ENCODE assay signal across 7 mouse cellular contexts in the genomic region with DNA sequence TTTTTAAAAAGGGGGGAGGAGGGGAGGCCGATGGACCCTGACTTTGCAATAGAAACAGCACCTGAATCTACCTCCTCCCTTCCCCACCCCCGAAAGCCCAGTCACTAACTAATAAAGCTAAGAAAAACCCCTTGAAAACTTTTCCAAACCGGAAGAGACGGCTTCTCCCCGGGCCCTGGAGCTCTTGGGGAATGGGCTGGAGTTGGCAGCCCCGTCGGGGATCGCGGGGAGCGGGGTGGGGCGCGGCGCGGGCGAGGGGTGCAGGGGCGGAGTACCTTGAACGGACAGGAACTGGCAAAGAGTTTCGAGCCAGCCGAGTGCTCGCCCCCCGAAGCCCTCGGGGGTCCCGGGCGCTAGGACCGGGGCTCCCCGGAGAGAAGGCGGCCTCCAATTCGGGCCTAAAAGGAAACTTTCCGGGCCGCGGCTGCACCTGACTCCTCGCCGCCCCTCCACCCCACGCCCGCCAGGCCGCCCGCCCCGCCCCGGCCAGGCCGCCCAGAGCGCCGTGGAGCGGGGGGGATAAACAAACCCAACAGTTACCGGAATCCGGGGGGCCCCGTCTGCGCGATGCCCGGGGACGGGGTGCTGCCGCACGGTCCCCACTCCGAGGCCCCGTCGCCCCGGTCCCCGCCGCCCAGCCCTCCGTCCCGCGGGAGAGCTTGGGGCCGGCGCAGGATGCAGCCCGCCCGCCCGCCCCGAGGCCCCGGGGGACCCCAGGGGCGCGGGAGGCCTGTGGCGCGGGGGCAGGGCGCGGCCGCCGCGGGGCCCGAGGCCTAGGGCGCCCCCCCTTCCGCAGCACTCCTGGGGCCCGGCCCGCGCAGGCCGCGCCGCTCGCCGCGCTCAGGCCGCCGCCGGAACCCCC. TPM values are rescaled to one million over a fixed set of nuclear protein-coding genes. Genes with fewer than 3 reads are reported as not detected.
DNase-seq lines count a peak whose midpoint lies in the region; ATAC-seq and TF ChIP-seq lines count a peak whose summit lies in the region.

No protein-coding gene starts in this region.

- H3K4me3 ChIP-seq in hindbrain, postnatal 0 days (ENCODE audit: low read length) = peak overlapping the region; percentile 97
- H3K4me3 ChIP-seq in limb, embryonic 10.5 days = peak overlapping the region; percentile 89
- H3K4me3 ChIP-seq in midbrain, embryonic 11.5 days (ENCODE audit: low read depth, low read length) = peak overlapping the region; percentile 97

- POLR2A ChIA-PET in Patski (lab: Charles Lee) = no interaction called here

- H3K27me3 ChIP-seq in Patski = no peaks in the 10 kb centered on the region
- H3K27me3 ChIP-seq in hindbrain, postnatal 0 days (ENCODE audit: insufficient read depth, low read length) = no peaks in the 10 kb centered on the region
- no peaks in the 10 kb centered on the region for H3K27me3 ChIP-seq in limb, embryonic 10.5 days (ENCODE audit: low read depth, poor library complexity, severe bottlenecking)
- H3K27me3 ChIP-seq in midbrain, embryonic 11.5 days (ENCODE audit: control insufficient read depth, insufficient read depth, low read length) = no peaks in the 10 kb centered on the region

- in situ Hi-C loops in Patski (cut with MboI; ENCODE audit: low pct_unique_long_range_greater_than_20kb) = no loop called here

- no peak for TF ChIP-seq CTCF in Patski (IDR thresholded peaks at IDR 0.05)
- no peak for TF ChIP-seq CTCF in hindbrain, postnatal 0 days (IDR thresholded peaks at IDR 0.05; ENCODE audit: low read depth)

- peak overlapping the region; percentile 94 for H3K4me2 ChIP-seq in hindbrain, postnatal 0 days (ENCODE audit: low read depth, low read length)
- peak overlapping the region; percentile 69 for H3K4me2 ChIP-seq in midbrain, embryonic 11.5 days

- DNase-seq in Patski (ENCODE audit: low read depth, low spot score) = no peak
- DNase-seq in cerebellum, adult 8-10 months = peak; percentile 60
- peak; percentile 21 to 38 for DNase-seq in gastrocnemius, adult 8-10 months (ENCODE audit: low spot score in 2 of 2)
- peak; percentile 49 for DNase-seq in hindbrain, postnatal 0 days (ENCODE audit: low spot score)
- DNase-seq in limb, embryonic 10.5 days (ENCODE audit: low spot score) = peak; percentile 70
- peak; percentile 94 for DNase-seq in midbrain, embryonic 11.5 days (ENCODE audit: low spot score, missing footprints)
- peak; percentile 49 to 63 for DNase-seq in spleen, postnatal 14 days (ENCODE audit: low spot score in 2 of 2)

- H3K9me3 ChIP-seq in hindbrain, postnatal 0 days (ENCODE audit: low read length) = no peaks in the 10 kb centered on the region
- no peaks in the 10 kb centered on the region for H3K9me3 ChIP-seq in limb, embryonic 10.5 days (replicated peaks)
- H3K9me3 ChIP-seq in midbrain, embryonic 11.5 days (ENCODE audit: control insufficient read depth, low read length) = no peaks in the 10 kb centered on the region

- H3K36me3 ChIP-seq in hindbrain, postnatal 0 days (ENCODE audit: insufficient read depth, low read length) = no peaks in the 10 kb centered on the region
- H3K36me3 ChIP-seq in limb, embryonic 10.5 days = peaks cover 15% of the 10 kb centered on the region
- peaks cover 3% of the 10 kb centered on the region; the same call in 1 of the 2 replicates for H3K36me3 ChIP-seq in midbrain, embryonic 11.5 days (ENCODE audit: control insufficient read depth, insufficient read depth, low read length)

- H3K27ac ChIP-seq in hindbrain, postnatal 0 days = peak overlapping the region; percentile 98
- H3K27ac ChIP-seq in limb, embryonic 10.5 days = peak overlapping the region; percentile 100
- H3K27ac ChIP-seq in midbrain, embryonic 11.5 days (ENCODE audit: low read depth, low read length) = peak overlapping the region; percentile 90

- peak overlapping the region; percentile 100 for H3K9ac ChIP-seq in hindbrain, postnatal 0 days (replicated peaks; ENCODE audit: low read length)
- H3K9ac ChIP-seq in midbrain, embryonic 11.5 days (ENCODE audit: low read length) = peak overlapping the region; percentile 100

- WGBS in hindbrain, postnatal 0 days = under 1% methylated on average over 70 of the region's 92 CpGs
- WGBS in limb, embryonic 10.5 days = under 1% methylated on average over 48 of the region's 92 CpGs
- under 1% methylated on average over 50 of the region's 92 CpGs for WGBS in midbrain, embryonic 11.5 days

- CTCF ChIA-PET in Patski (lab: Charles Lee) = no interaction called here

- peaks cover 9% of the 10 kb centered on the region for H3K4me1 ChIP-seq in hindbrain, postnatal 0 days (ENCODE audit: insufficient read depth, low read length)
- H3K4me1 ChIP-seq in limb, embryonic 10.5 days = peaks cover 35% of the 10 kb centered on the region
- H3K4me1 ChIP-seq in midbrain, embryonic 11.5 days (ENCODE audit: control insufficient read depth, insufficient read depth, low read length) = peaks cover 17% of the 10 kb centered on the region

- peak; percentile 55 for ATAC-seq in Patski
- ATAC-seq in hindbrain, postnatal 0 days = peak; percentile 53
- peak; percentile 71 for ATAC-seq in midbrain, embryonic 11.5 days (ENCODE audit: low FRiP score)

RNA-seq across cellular contexts. Expression of gene Ino80d, which starts 1.0 kb away (rescaled TPM):
- polyA plus RNA-seq in Patski (2021) = 9.6 TPM
- 10 to 100 TPM; 11.3 to 14.5 (median 12.8) TPM for total RNA-seq in gastrocnemius, adult 8-10 months (2022)
- total RNA-seq in hindbrain, postnatal 0 days (2014; rRNA removed) = 10.4 and 11.2 TPM in 2 replicates
- polyA plus RNA-seq in hindbrain, postnatal 0 days (2015; fragmentation: Nextera tagmentation; extraction: Ambion mirVana) = 7.7 and 9.2 TPM in 2 replicates
- polyA plus RNA-seq in limb, embryonic 10.5 days (2016; fragmentation: Nextera tagmentation; extraction: Ambion mirVana) = 10.0 and 11.2 TPM in 2 replicates
- polyA plus RNA-seq in midbrain, embryonic 11.5 days (2014; fragmentation: Nextera tagmentation; extraction: Ambion mirVana) = 7.8 and 8.8 TPM in 2 replicates
